In the genomic region with DNA sequence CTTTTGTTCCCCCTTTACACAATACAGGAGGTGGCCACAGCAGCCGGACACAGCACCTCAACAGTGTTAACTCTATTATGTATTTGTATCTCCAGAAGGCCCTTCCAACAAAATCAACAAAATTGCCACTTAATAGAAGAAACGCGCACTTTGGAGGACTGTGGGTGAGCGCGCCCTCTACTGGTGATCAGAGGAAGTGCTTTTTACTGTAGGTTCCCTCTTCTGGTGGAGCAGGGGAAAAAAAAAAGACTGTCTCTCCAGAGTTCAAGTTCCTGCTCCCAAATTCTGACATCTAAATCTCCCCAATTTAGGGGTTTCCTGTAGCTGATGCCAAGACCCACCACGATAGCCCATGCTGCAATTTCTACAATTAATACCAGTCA, we compare ENCODE assay signal across 8 mouse cellular contexts. TPM values are rescaled to one million over a fixed set of nuclear protein-coding genes. Genes with fewer than 3 reads are reported as not detected.
DNase-seq lines count a peak whose midpoint lies in the region; ATAC-seq and TF ChIP-seq lines count a peak whose summit lies in the region.

No protein-coding gene starts in this region.

- H3K4me1 ChIP-seq in heart, adult 2 months (ENCODE audit: control insufficient read depth, insufficient read depth, low read length), result peaks cover 3% of the 10 kb centered on the region
- H3K4me1 ChIP-seq in heart, embryonic 12.5 days (replicated peaks), result peaks cover 28% of the 10 kb centered on the region

- H3K27me3 ChIP-seq in heart, adult 2 months (ENCODE audit: control insufficient read depth, insufficient read depth, low read length), result no peaks in the 10 kb centered on the region
- no peaks in the 10 kb centered on the region for H3K27me3 ChIP-seq in heart, embryonic 12.5 days (replicated peaks)
- no peaks in the 10 kb centered on the region for H3K27me3 ChIP-seq in splenic B cell, adult 2 months (ENCODE audit: control insufficient read depth, insufficient read depth, low read length, poor library complexity, severe bottlenecking)

- intact Hi-C loops in heart, adult 2 months (cut with DNase I), result loop anchor here (1.0 to 5.0 kb wide), 6 partner anchors 72 to 476 kb away; no protein-coding TSS in a partner anchor
- intact Hi-C loops in heart, postnatal 36 days (cut with DNase I), result loop anchor here (1.0 to 5.0 kb wide), 5 partner anchors 94 to 476 kb away; a partner anchor contains a TSS
- intact Hi-C loops in left cerebral cortex, postnatal 36 days (cut with DNase I), result loop anchor here (5.0 to 10.0 kb wide), 5 partner anchors 94 to 514 kb away; a partner anchor contains a TSS

- TF ChIP-seq EP300 in heart, adult 2 months (IDR thresholded peaks at IDR 0.05; ENCODE audit: insufficient read depth, low read depth, low read length), result peak; percentile 82

- no peak overlapping the region for H3K9ac ChIP-seq in heart, adult 2 months (ENCODE audit: low read depth, low read length)
- H3K9ac ChIP-seq in heart, embryonic 12.5 days, result no peak overlapping the region

- no peaks in the 10 kb centered on the region for H3K36me3 ChIP-seq in heart, adult 2 months (ENCODE audit: control insufficient read depth, insufficient read depth, low read length)
- no peaks in the 10 kb centered on the region for H3K36me3 ChIP-seq in heart, embryonic 12.5 days
- H3K36me3 ChIP-seq in splenic B cell, adult 2 months (ENCODE audit: control insufficient read depth, insufficient read depth, low read length, poor library complexity, severe bottlenecking), result no peaks in the 10 kb centered on the region

- H3K4me3 ChIP-seq in heart, adult 2 months, result no peak overlapping the region
- H3K4me3 ChIP-seq in heart, embryonic 12.5 days, result no peak overlapping the region

- whole genome bisulfite sequencing in heart, adult 2 months, result 1% methylated on average over 6 of the region's 6 CpGs
- WGBS in heart, embryonic 12.5 days, result 1% methylated on average over 6 of the region's 6 CpGs

- ATAC-seq in heart, embryonic 12.5 days (ENCODE audit: insufficient number of reproducible peaks, low FRiP score), result no peak
- peak; percentile 87; the same call in 1 of the 2 replicates for ATAC-seq in monocyte, adult 5-6 weeks (replicated peaks; ENCODE audit: insufficient number of reproducible peaks, low FRiP score, low TSS enrichment, poor library complexity, severe bottlenecking)

- H3K4me2 ChIP-seq in heart, embryonic 12.5 days, result no peak overlapping the region

- peak overlapping the region; percentile 77 for H3K27ac ChIP-seq in heart, adult 2 months
- no peak overlapping the region for H3K27ac ChIP-seq in heart, embryonic 12.5 days (ENCODE audit: poor library complexity, severe bottlenecking)

- no peak for TF ChIP-seq POLR2A in heart, adult 2 months (IDR thresholded peaks at IDR 0.05; ENCODE audit: insufficient read depth, low read depth, low read length)
- TF ChIP-seq POLR2A in brain, embryonic 14.5 days (IDR thresholded peaks at IDR 0.05; ENCODE audit: borderline replicate concordance, extremely low read depth, insufficient read depth, insufficient read length, poor library complexity, severe bottlenecking), result no peak

- H3K79me2 ChIP-seq in heart, adult 2 months (replicated peaks; ENCODE audit: control insufficient read depth, insufficient read depth, low read length), result no peaks in the 10 kb centered on the region

- peak; percentile 96 for TF ChIP-seq CTCF in heart, adult 2 months (IDR thresholded peaks at IDR 0.05)
- TF ChIP-seq CTCF in brain, embryonic 14.5 days (IDR thresholded peaks at IDR 0.05; ENCODE audit: borderline replicate concordance, extremely low read depth, insufficient read depth, insufficient read length), result peak; percentile 96

- DNase-seq in heart, adult 2 months, result peak; percentile 73 to 83
- DNase-seq in brain, embryonic 14.5 days (ENCODE audit: low read depth), result peak; percentile 87
- peak; percentile 35 for DNase-seq in fibroblast of lung, adult 2 months (ENCODE audit: low read depth)
- DNase-seq in heart, postnatal 36 days, result peak; percentile 82 to 84
- peak; percentile 40 to 70 for DNase-seq in left cerebral cortex, postnatal 36 days (ENCODE audit: low spot score in 2 of 2)
- peak; percentile 86 for DNase-seq in splenic B cell, adult 2 months (ENCODE audit: low read depth, low spot score)

- H3K9me3 ChIP-seq in heart, embryonic 12.5 days (replicated peaks), result no peaks in the 10 kb centered on the region

RNA-seq across cellular contexts. Expression of a gene that starts 10.2 kb away (rescaled TPM):
- 100 to 1,000 TPM; 176 to 208 TPM for total RNA-seq in heart, adult 2 months (2021)
- polyA plus RNA-seq in heart, adult 2 months (2012; rRNA removed), result 42.5 and 65.9 TPM in 2 replicates
- 18.7 and 20.5 TPM in 2 replicates for polyA plus RNA-seq in heart, embryonic 12.5 days (2016; fragmentation: Nextera tagmentation; extraction: Ambion mirVana)
- polyA plus RNA-seq in brain, embryonic 14.5 days (2012; rRNA removed), result 74.1 and 90.4 TPM in 2 replicates
- 100 to 1,000 TPM; 192 TPM for total RNA-seq in heart, postnatal 36 days (2021)
- 100 to 1,000 TPM; 117 to 132 TPM for total RNA-seq in left cerebral cortex, postnatal 36 days (2021)
- 19.4 to 72.0 TPM (median 35.2 TPM) in 3 replicates for total RNA-seq in monocyte, adult 5-6 weeks (2017)

Comparison
In these comparisons a context has a peak if more than half of its experiments do, and no peak if none do; other contexts are left out.
1. DNase-seq: peak in every context shown above with its lines; median percentile 87 in brain, embryonic 14.5 days; 86 in splenic B cell, adult 2 months; 83 in heart, postnatal 36 days; 78 in heart, adult 2 months; 55 in left cerebral cortex, postnatal 36 days; 35 in fibroblast of lung, adult 2 months.